Mouse (Mus musculus) G1E (cell line): ENCODE measurements at regions not wholly inside any gene's neighbourhood (a gene's known extent, or its start where the extent isn't known, plus 50 kb on each side); places are given as distances from the start of the nearest gene placed in this dataset.
A peak's percentile ranks its signal among the peaks of the same experiment; 100 is the strongest.

ENCODE experiments used
- ATAC-seq: 2 replicates; pipeline ENCODE4 v1.8.0; 2016; ENCODE audit warnings: mild to moderate bottlenecking; ENCODE audit not compliant: insufficient number of reproducible peaks, poor library complexity, low FRiP score, severe bottlenecking; ENCODE audit errors: extremely low read depth
- DNase-seq: peaks from one replicate; pipeline ENCODE4 v3.0.0; 2012; ENCODE audit warnings: low spot score
- H3K27me3 ChIP-seq: 2 replicates; pipeline ENCODE4 v1.6.1; 2012; ENCODE audit warnings: mild to moderate bottlenecking, low read length, inconsistent platforms; ENCODE audit not compliant: insufficient read depth
- H3K36me3 ChIP-seq: replicated peaks from 2 replicates; pipeline ENCODE3; 2012; ENCODE audit warnings: mild to moderate bottlenecking, inconsistent platforms
- H3K4me1 ChIP-seq: 2 replicates; pipeline ENCODE4 v1.6.1; 2012; ENCODE audit warnings: low read depth, low read length, inconsistent platforms, mixed read lengths; ENCODE audit not compliant: insufficient read depth
- H3K4me3 ChIP-seq: 2 replicates; pipeline ENCODE4 v1.5.1; 2012; ENCODE audit warnings: low read depth, mild to moderate bottlenecking, inconsistent platforms, low read length, moderate library complexity, mixed read lengths
- H3K9me3 ChIP-seq: replicated peaks from 2 replicates; pipeline ENCODE4 v1.6.1; 2012; ENCODE audit warnings: inconsistent platforms
- CTCF ChIP-seq: IDR thresholded peaks from 2 replicates; pipeline ENCODE4 v1.5.1; 2012; ENCODE audit warnings: low read depth, low read length, inconsistent platforms, mixed read lengths
- GATA1 ChIP-seq: IDR thresholded peaks from 2 replicates; pipeline ENCODE4 v1.6.1; 2012; ENCODE audit warnings: borderline replicate concordance, low read length, inconsistent platforms, mixed read lengths
- GATA2 ChIP-seq: IDR thresholded peaks from 2 replicates; pipeline ENCODE4 v1.6.1; 2012; ENCODE audit warnings: low read depth, low read length, inconsistent platforms, borderline replicate concordance
- POLR2AphosphoS5 ChIP-seq: IDR thresholded peaks from 2 replicates; pipeline ENCODE4 v1.6.1; 2012; ENCODE audit warnings: low read depth, low read length, inconsistent platforms; ENCODE audit not compliant: insufficient replicate concordance
- TAL1 ChIP-seq: conservative IDR thresholded peaks from 2 replicates; pipeline ENCODE4 v1.6.1; 2012; ENCODE audit warnings: low read depth, low read length, inconsistent platforms, mixed read lengths

GRCm38 (mm10) chr8:25340729-25341128 lies 516.6 kb upstream of the Adam5 start:
- no peaks in the 10 kb centered on the region for H3K36me3 ChIP-seq
- no peak for ATAC-seq
- no peak for DNase-seq
- H3K27me3 ChIP-seq: peaks cover 8% of the 10 kb centered on the region; the same call in 1 of the 2 replicates
- no peak overlapping the region for H3K4me3 ChIP-seq
- no peaks in the 10 kb centered on the region for H3K4me1 ChIP-seq
- peaks cover 4% of the 10 kb centered on the region; the same call in 1 of the 2 replicates for H3K9me3 ChIP-seq
- TF ChIP-seq TAL1 (no peak), GATA2 (no peak), CTCF (no peak), POLR2AphosphoS5 (no peak), GATA1 (no peak)

GRCm38 (mm10) chr8:25332120-25332607 lies 508.0 kb upstream of the Adam5 start:
- ATAC-seq: no peak
- Histone ChIP-seq H3K4me1 (peaks cover 5% of the 10 kb centered on the region; the same call in 1 of the 2 replicates), H3K36me3 (no peaks in the 10 kb centered on the region), H3K9me3 (peaks cover 2% of the 10 kb centered on the region; the same call in 1 of the 2 replicates), H3K4me3 (no peak overlapping the region), H3K27me3 (peaks cover 23% of the 10 kb centered on the region)
- no peak for DNase-seq
- no peak for TF ChIP-seq TAL1
- no peak for TF ChIP-seq POLR2AphosphoS5
- TF ChIP-seq GATA1: no peak

GRCm38 (mm10) chr8:25331161-25331776 lies 507.1 kb upstream of the Adam5 start:
- Histone ChIP-seq H3K36me3 (no peaks in the 10 kb centered on the region), H3K4me3 (no peak overlapping the region), H3K4me1 (peaks cover 5% of the 10 kb centered on the region; the same call in 1 of the 2 replicates), H3K27me3 (peaks cover 26% of the 10 kb centered on the region), H3K9me3 (no peaks in the 10 kb centered on the region)
- DNase-seq: no peak
- ATAC-seq: no peak
- TF ChIP-seq TAL1: no peak
- no peak for TF ChIP-seq GATA2
- TF ChIP-seq POLR2AphosphoS5: no peak
- no peak for TF ChIP-seq CTCF
- TF ChIP-seq GATA1: no peak

- H3K4me3 ChIP-seq: no peak overlapping the region
- ATAC-seq: no peak
- TF ChIP-seq GATA2: no peak
- TF ChIP-seq TAL1: no peak
- no peak for TF ChIP-seq CTCF
Observed at GRCm38 (mm10) chr8:25329791-25330190, 505.6 kb upstream of the Adam5 start.

GRCm38 (mm10) chr8:25328318-25328717 lies 504.1 kb upstream of the Adam5 start:
- Histone ChIP-seq H3K36me3 (no peaks in the 10 kb centered on the region), H3K4me3 (no peak overlapping the region), H3K9me3 (no peaks in the 10 kb centered on the region), H3K27me3 (peaks cover 27% of the 10 kb centered on the region), H3K4me1 (peaks cover 5% of the 10 kb centered on the region; the same call in 1 of the 2 replicates)
- ATAC-seq (no peak), DNase-seq (peak; percentile 7)
- TF ChIP-seq TAL1: no peak
- no peak for TF ChIP-seq POLR2AphosphoS5
- TF ChIP-seq CTCF: no peak
- TF ChIP-seq GATA2: no peak
- no peak for TF ChIP-seq GATA1

More at GRCm38 (mm10) chr8:25329791-25330190, 505.6 kb upstream of the Adam5 start:
- peaks cover 24% of the 10 kb centered on the region for H3K27me3 ChIP-seq
- no peaks in the 10 kb centered on the region for H3K9me3 ChIP-seq
- H3K36me3 ChIP-seq: no peaks in the 10 kb centered on the region
- no peak for DNase-seq
- H3K4me1 ChIP-seq: peaks cover 5% of the 10 kb centered on the region; the same call in 1 of the 2 replicates

GRCm38 (mm10) chr8:25326930-25327329 lies 502.8 kb upstream of the Adam5 start:
- Histone ChIP-seq H3K4me1 (peaks cover 5% of the 10 kb centered on the region; the same call in 1 of the 2 replicates), H3K36me3 (no peaks in the 10 kb centered on the region), H3K27me3 (peaks cover 22% of the 10 kb centered on the region), H3K9me3 (no peaks in the 10 kb centered on the region), H3K4me3 (no peak overlapping the region)
- no peak for DNase-seq
- ATAC-seq: no peak
- no peak for TF ChIP-seq TAL1
- no peak for TF ChIP-seq GATA2
- no peak for TF ChIP-seq GATA1
